Mouse (Mus musculus) c-Kit-positive CD71-negative TER-119-negative erythroid progenitor cells, embryonic 14.5 days (primary cell): ENCODE results near the gene Slc25a47.

ENCODE experiments used
- DNase-seq: peaks from one replicate; pipeline ENCODE4 v3.0.0-alpha.2; 2013; ENCODE audit warnings: low read depth

Slc25a47 gene

DNA sequence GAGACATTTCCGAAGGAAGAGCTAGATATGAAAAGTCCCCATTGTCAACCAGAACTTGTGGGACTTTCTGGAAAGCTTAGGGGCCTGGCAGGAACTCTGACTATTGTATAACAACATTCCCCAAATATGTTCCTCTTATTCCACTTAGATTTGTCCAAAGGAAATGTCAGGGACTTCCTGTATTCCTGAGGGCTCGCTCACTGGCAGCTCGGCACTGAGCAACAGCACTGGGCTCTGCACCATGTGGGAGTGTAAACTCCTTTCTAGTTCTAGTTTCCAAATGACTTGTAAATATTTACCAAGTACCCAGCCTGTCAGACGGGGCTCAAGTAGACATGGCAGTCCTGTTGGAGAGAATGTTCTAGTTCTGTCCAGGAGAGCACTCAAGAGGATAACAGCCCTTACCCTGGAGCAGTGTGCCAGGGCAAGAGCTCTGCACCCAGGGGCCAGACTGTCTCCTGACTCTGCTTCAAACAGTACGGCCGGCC is 29.2 kb downstream of the Slc25a47 start:
- DNase-seq, result no peak

DNA sequence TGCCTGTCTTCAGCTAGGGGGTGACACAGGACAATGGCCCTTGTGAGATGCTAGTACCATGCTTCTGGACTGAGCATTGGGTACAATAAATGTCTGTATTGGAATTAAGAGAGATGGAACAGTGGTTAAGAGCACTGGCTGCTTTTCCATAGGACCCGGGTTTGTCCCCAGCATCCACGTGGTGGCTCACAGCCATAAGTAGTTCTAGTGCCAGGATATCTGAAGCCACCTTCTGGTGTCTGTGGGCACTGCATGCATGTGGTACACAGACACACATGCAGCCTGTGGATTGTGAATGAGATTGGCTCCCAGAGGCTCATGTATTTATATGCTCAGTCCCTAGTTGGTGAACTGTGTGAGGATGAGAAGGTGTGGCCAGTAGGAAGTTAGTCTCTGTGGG is 33.7 kb downstream of the Slc25a47 start:
- DNase-seq, result peak; percentile 8

- no peak for DNase-seq
Observed at GRCm38 (mm10) chr12:108873122-108873521, 37.3 kb downstream of the Slc25a47 start.

GRCm38 (mm10) chr12:108879138-108879537 is 43.3 kb downstream of the Slc25a47 start:
- no peak for DNase-seq

GRCm38 (mm10) chr12:108880606-108881005 is 44.8 kb downstream of the Slc25a47 start:
- no peak for DNase-seq

GRCm38 (mm10) chr12:108881192-108881591 is 45.3 kb downstream of the Slc25a47 start:
- no peak for DNase-seq

GRCm38 (mm10) chr12:108882776-108883175 is 46.9 kb downstream of the Slc25a47 start:
- no peak for DNase-seq

GRCm38 (mm10) chr12:108885906-108886305 is 50.1 kb downstream of the Slc25a47 start:
- no peak for DNase-seq

DNA sequence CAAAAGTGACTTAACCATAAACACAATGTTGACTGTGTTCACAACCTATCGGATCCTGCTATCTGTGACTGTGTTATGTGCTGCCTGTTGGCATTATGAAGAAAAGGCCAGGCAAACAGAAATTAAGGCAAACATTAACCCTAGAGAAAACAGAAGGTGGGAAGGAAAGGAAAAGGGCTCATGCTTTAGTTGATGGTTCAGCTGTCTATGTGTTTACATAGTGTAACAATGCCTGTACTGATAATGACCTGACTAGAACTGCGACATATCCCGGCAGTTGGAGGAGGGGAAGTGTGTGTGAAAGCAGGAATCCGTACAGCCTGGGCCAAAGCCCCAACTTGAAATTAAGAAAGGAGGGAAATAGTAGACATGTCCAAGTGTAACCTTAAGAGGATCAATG is 51.2 kb downstream of the Slc25a47 start:
- DNase-seq, result no peak

DNA sequence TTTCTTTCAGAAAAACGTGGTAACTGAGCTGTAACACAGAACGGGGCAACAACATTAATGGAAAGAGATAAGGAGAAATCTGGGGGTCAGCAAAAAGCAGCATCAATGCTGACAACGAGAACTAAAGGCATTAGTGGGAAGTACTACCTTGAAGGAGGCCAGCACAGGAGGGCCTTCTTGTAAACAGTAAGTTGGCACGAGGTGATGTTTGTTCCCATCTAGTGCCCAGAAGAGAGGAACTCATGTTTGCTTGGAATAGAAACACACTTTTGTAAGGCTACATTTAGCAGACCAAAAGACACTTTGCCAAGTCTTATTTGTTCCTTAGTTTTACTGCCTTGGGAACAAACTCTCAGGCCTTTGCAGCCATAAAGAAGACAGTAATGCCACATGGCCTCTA is 52.8 kb downstream of the Slc25a47 start:
- DNase-seq, result no peak

DNA sequence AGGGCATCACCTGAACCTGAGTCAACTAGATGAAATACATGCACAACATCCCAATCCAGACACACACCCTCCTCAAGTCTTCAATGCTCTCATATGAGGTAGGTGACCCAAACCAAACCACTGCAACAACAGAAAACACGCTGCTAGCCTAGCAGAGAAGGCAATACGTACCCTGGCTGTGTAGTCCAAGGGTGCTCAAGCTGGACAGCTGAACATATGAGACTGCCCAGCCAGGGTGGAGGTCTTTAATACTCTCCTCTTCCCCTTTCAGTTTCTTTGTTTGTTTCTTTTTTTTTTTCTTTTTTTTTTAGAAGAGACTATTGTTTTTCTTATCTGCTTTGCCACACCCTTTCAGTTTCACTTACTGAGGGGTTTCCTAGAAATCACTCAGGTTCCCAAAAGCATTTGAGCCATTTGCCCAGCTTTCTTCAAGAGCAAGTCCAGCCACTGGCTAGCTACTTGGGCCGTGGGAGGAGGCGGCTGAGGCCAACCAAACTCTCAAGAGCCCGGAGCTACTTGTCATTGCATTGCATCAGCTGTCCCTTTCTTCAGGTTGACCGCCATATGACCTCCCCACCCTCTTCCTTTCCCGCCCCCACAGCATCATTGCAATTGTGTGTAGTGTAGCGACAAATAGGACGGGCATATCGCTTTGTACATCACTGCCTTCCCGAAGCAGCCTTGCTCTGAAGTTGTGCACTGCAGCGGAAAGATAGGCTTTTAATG is 57.3 kb downstream of the Slc25a47 start, which contains the start of gene Wdr25:
Gene Wdr25, plus strand, starts transcription at position 643 of the 726 bp plus-strand sequence.
- peak; percentile 30 for DNase-seq

GRCm38 (mm10) chr12:108893715-108894431 is 58.0 kb downstream of the Slc25a47 start, which contains the start of gene Wars:
Wars (minus strand) TSS chr12:108894174.
- peak; percentile 91 for DNase-seq

DNA sequence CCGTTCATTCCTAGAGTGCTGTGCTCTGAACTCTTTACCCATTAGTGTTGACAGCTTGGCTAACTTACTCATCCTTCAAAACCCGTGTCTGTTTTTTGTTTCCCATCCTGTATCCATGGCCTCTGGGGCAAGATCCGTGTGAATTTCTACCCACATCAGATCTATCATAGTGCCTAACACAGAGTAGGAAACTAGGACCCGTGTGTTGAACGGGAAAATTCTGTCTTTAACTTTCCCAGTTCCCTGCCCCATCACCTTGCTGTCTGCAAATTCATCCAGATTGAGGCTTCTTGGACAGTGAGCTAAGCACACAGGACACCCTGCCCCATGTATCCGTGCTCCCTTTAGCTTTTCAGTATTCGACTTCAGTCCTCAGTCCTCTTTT is 58.6 kb downstream of the Slc25a47 start:
- DNase-seq, result no peak

DNA sequence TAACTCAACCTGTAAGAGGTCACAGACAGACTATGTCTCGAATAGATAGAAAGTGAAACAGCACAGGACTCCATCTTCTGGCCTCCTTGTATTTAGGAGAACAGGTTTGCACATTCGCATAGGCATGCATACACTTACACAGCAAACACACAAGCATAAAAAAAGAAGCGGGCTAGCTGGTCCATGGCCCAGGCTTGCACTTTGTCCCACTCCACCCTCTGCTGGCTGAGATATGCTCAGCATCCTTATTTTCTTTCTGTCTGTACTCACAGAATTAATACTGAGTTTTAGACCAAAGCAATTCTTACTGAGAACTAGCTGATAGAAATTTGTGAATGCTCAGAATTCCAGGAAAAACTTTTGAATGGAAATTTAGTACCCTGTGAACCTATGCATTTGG is 60.2 kb downstream of the Slc25a47 start:
- DNase-seq, result peak; percentile 17

DNA sequence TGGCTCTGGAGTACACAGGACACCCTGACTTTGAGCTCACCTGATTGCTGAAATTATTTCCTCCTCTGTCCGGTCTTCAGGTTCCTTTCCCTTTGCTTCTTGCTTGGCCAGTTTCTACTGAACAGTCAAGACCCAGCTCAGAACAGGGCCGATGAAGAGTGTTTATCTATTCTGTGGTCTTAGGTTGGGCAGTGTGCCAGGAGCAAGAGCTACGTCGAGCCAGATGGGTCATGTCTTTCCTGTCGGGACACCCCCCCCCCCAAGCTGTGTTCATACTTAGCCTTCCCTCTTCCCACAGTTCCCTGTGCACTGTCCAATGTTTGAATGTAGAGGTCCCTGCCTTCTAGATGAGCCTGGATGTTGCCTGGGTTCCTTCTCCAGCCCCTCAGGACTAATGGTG is 65.5 kb downstream of the Slc25a47 start:
- DNase-seq, result no peak

- peak; percentile 51 for DNase-seq
Observed at GRCm38 (mm10) chr12:108902940-108903339, 67.1 kb downstream of the Slc25a47 start.

- peak; percentile 32 for DNase-seq
Observed at GRCm38 (mm10) chr12:108903600-108904275, 67.9 kb downstream of the Slc25a47 start.

- DNase-seq, result no peak
Observed at GRCm38 (mm10) chr12:108904276-108904653, 68.4 kb downstream of the Slc25a47 start.

DNA sequence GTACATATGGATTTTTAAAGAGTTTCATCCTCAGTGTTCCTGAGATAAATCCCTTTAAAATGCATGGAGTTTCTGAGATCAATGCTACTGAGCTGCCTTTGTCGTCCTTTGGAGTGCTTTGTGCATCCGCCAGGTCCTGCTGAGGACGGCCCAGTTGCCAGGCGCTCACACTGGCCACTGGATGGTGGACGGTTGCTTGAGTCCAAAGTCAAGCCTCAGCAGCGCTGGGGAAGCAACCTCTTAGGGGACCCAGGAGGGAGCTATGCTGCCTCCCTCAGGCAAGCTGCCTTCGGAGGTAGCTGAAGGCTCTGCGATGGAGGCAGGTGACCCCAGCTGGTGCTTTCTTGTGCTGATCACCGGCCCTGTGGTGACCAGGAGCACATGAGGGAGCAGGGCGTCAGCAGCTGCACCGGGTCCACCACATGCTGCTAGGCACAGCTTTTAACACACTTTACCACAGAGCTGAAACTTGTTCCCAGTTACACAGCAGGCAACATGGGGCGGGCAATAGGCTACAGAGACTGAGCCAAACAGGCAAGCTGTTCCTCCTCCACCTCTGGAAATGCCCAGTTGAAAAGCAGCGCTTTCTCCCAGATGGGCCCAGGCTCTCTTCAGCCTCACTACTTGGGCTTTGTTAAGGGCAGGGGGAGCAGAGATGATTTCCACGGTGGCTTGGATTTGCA is 69.9 kb downstream of the Slc25a47 start:
- DNase-seq, result no peak

GRCm38 (mm10) chr12:108906398-108906797 is 70.6 kb downstream of the Slc25a47 start:
- DNase-seq, result no peak
